Mouse (Mus musculus) MEL (cell line): ENCODE measurements around the gene Olfr1256.

Source experiments
- CHD1 ChIP-seq: IDR thresholded peaks from 2 replicates; pipeline ENCODE4 v1.6.1; 2012; ENCODE audit warnings: low read depth, mild to moderate bottlenecking, inconsistent platforms, low read length, improper control_type of control experiment
- CTCF ChIP-seq, 3 experiments: IDR thresholded peaks in 2 of 3; conservative IDR thresholded peaks in 1 of 3; 2 replicates each; pipeline ENCODE4 v1.5.1; 2011 to 2012; ENCODE audit warnings: low read length in 3 of 3, low read depth in 2 of 3, mild to moderate bottlenecking in 2 of 3, improper control_type of control experiment in 1 of 3, inconsistent platforms in 1 of 3, mixed read lengths in 1 of 3, moderate library complexity in 1 of 3; ENCODE audit not compliant: control insufficient read depth in 1 of 3, insufficient read depth in 1 of 3, poor library complexity in 1 of 3, severe bottlenecking in 1 of 3
- GATA1 ChIP-seq: IDR thresholded peaks from 2 replicates; pipeline ENCODE4 v1.6.1; 2011; ENCODE audit warnings: low read depth, low read length, improper control_type of control experiment
- RAD21 ChIP-seq: IDR thresholded peaks from 2 replicates; pipeline ENCODE4 v1.6.1; 2011; ENCODE audit warnings: mild to moderate bottlenecking, low read depth, low read length, improper control_type of control experiment

DNA sequence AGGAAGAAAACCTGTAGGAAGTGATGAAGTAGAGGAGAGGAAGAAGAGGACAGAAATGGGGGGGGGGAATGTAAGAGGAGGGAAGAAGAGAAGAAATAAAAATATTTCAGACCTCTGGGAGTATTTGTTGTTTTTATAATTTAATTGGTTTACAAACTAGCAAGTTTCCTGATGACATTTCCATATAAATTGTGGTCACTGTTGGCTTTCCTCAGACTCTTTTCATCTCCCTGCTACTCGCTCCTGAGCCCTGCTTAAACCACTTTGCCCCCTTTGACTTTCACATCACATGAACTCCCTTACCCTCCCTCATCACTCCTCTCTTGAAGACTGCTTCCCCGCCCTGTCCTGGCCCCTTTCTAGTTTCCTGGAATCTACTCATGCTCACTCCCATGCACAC, at the start of gene Olfr1256:
- no peak for TF ChIP-seq CTCF (IDR thresholded peaks at IDR 0.05 in 2 of 3, conservative IDR thresholded peaks at IDR 0.05 in 1 of 3; ENCODE audit: control insufficient read depth in 1 of 3, insufficient read depth in 1 of 3, low read depth in 2 of 3, low read length in 3 of 3, poor library complexity in 1 of 3, severe bottlenecking in 1 of 3)
- TF ChIP-seq CHD1 = no peak
- TF ChIP-seq RAD21 = no peak
- no peak for TF ChIP-seq GATA1
